Mouse (Mus musculus) erythroblast, embryonic 14.5 days (primary cell): ENCODE measurements at regions not wholly inside any gene's neighbourhood (a gene's known extent, or its start where the extent isn't known, plus 50 kb on each side); places are given as distances from the start of the nearest gene placed in this dataset.

Experiments
- GATA1 ChIP-seq: IDR thresholded peaks from 2 replicates; pipeline ENCODE4 v1.6.1; 2012; ENCODE audit warnings: low read length, inconsistent platforms, mixed read lengths
- TAL1 ChIP-seq: IDR thresholded peaks from 3 replicates; pipeline ENCODE4 v1.6.1; 2012; ENCODE audit warnings: low read length, inconsistent platforms, mixed read lengths

GRCm38 (mm10) chr17:50419966-50420365, 89.2 kb upstream of the Plcl2 start:
- TF ChIP-seq TAL1: no peak
- no peak for TF ChIP-seq GATA1
